8 mouse cellular contexts compared by ENCODE assay signal in genomic region chr6:120539781-120540231, GRCm38 (mm10). TPM values are rescaled to one million over a fixed set of nuclear protein-coding genes. Genes with fewer than 3 reads are reported as not detected.
DNase-seq lines count a peak whose midpoint lies in the region; ATAC-seq and TF ChIP-seq lines count a peak whose summit lies in the region.

No protein-coding gene starts in this region.

- ATAC-seq in heart, embryonic 13.5 days (ENCODE audit: extremely low read depth, insufficient number of reproducible peaks, low FRiP score, low TSS enrichment) = no peak
- no peak; the same call in 1 of the 2 replicates for ATAC-seq in kidney, embryonic 16.5 days (ENCODE audit: low FRiP score, low TSS enrichment)

- 36% methylated on average over 10 of the region's 10 CpGs for WGBS in heart, embryonic 13.5 days
- WGBS in kidney, embryonic 16.5 days = 29% methylated on average over 10 of the region's 10 CpGs

- TF ChIP-seq CTCF in E14TG2a.4 (conservative IDR thresholded peaks at IDR 0.05; ENCODE audit: low read length) = no peak

- peak overlapping the region; percentile 71; the same call in 1 of the 2 replicates for H3K4me2 ChIP-seq in heart, embryonic 13.5 days
- peak overlapping the region; percentile 51; the same call in 1 of the 2 replicates for H3K4me2 ChIP-seq in kidney, embryonic 16.5 days (replicated peaks; ENCODE audit: low read depth, low read length)

- H3K4me3 ChIP-seq in E14TG2a.4 (replicated peaks; ENCODE audit: low read length) = peak overlapping the region; percentile 73
- H3K4me3 ChIP-seq in brown adipose tissue, adult 24 weeks (ENCODE audit: insufficient read depth, low read depth, low read length) = 0 out of 2 replicates have a peak overlapping the region, but pooled peaks have one; percentile 4
- H3K4me3 ChIP-seq in heart, embryonic 13.5 days = no peak overlapping the region
- no peak overlapping the region for H3K4me3 ChIP-seq in kidney, embryonic 16.5 days (ENCODE audit: low read length)

- peak overlapping the region; percentile 75; the same call in 1 of the 2 replicates for H3K9ac ChIP-seq in heart, embryonic 13.5 days
- 0 out of 2 replicates have a peak overlapping the region, but pooled peaks have one; percentile 48 for H3K9ac ChIP-seq in kidney, embryonic 16.5 days (replicated peaks; ENCODE audit: low read length)

- H3K36me3 ChIP-seq in E14TG2a.4 (ENCODE audit: insufficient read depth, low read length) = no peaks in the 10 kb centered on the region
- H3K36me3 ChIP-seq in heart, embryonic 13.5 days = no peaks in the 10 kb centered on the region
- H3K36me3 ChIP-seq in kidney, embryonic 16.5 days (ENCODE audit: insufficient read depth, low read length) = no peaks in the 10 kb centered on the region

- H3K4me1 ChIP-seq in E14TG2a.4 (replicated peaks; ENCODE audit: low read depth, low read length) = peaks cover 20% of the 10 kb centered on the region
- H3K4me1 ChIP-seq in brown adipose tissue, adult 24 weeks (ENCODE audit: control insufficient read depth, insufficient read depth, insufficient read length, low read length) = peaks cover 13% of the 10 kb centered on the region
- peaks cover 11% of the 10 kb centered on the region for H3K4me1 ChIP-seq in heart, embryonic 13.5 days
- peaks cover 8% of the 10 kb centered on the region; the same call in 1 of the 2 replicates for H3K4me1 ChIP-seq in kidney, embryonic 16.5 days (ENCODE audit: insufficient read depth, low read length)

- H3K27me3 ChIP-seq in E14TG2a.4 (ENCODE audit: insufficient read depth, low read length) = 0 out of 2 replicates have a peak, but pooled peaks cover 2% of the 10 kb centered on the region
- H3K27me3 ChIP-seq in heart, embryonic 13.5 days (replicated peaks) = no peaks in the 10 kb centered on the region
- no peaks in the 10 kb centered on the region for H3K27me3 ChIP-seq in kidney, embryonic 16.5 days (ENCODE audit: insufficient read depth, low read length)

- DNase-seq in lung, postnatal 25 days (ENCODE audit: low spot score) = peak; percentile 39
- DNase-seq in embryo, embryonic 10 days (ENCODE audit: low spot score) = no peak
- DNase-seq in urinary bladder, postnatal 4 days (ENCODE audit: low spot score in 2 of 2) = no peak
- DNase-seq in MN1 (ENCODE audit: low spot score) = no peak

- H3K27ac ChIP-seq in brown adipose tissue, adult 24 weeks (replicated peaks; ENCODE audit: low read depth, low read length) = peak overlapping the region; percentile 97
- peak overlapping the region; percentile 55 for H3K27ac ChIP-seq in heart, embryonic 13.5 days (replicated peaks)
- no peak overlapping the region for H3K27ac ChIP-seq in kidney, embryonic 16.5 days (ENCODE audit: low read length)

- H3K9me3 ChIP-seq in E14TG2a.4 (ENCODE audit: low read length) = peaks cover 6% of the 10 kb centered on the region
- peaks cover 4% of the 10 kb centered on the region; the same call in 1 of the 2 replicates for H3K9me3 ChIP-seq in heart, embryonic 13.5 days
- H3K9me3 ChIP-seq in kidney, embryonic 16.5 days (ENCODE audit: low read length) = no peaks in the 10 kb centered on the region

RNA-seq across cellular contexts. Expression of gene Hdhd5, which starts 8.7 kb away (rescaled TPM):
- 10.5 and 11.9 TPM in 2 replicates for polyA plus RNA-seq in brown adipose tissue, adult 24 weeks (2012; ENCODE audit: insufficient read depth, insufficient read length, missing spikeins)
- polyA plus RNA-seq in heart, embryonic 13.5 days (2015; fragmentation: Nextera tagmentation; extraction: Ambion mirVana) = 13.3 and 14.1 TPM in 2 replicates
- 22.1 and 23.6 TPM in 2 replicates for polyA plus RNA-seq in kidney, embryonic 16.5 days (2015; fragmentation: Nextera tagmentation; extraction: Ambion mirVana)

RNA-seq across cellular contexts. Expression of gene Tmem121b, which starts 46.2 kb away (rescaled TPM):
- not detected in 2 replicates for polyA plus RNA-seq in brown adipose tissue, adult 24 weeks (2012; ENCODE audit: insufficient read depth, insufficient read length, missing spikeins)
- polyA plus RNA-seq in heart, embryonic 13.5 days (2015; fragmentation: Nextera tagmentation; extraction: Ambion mirVana) = 0.05 and 0.07 TPM in 2 replicates
- polyA plus RNA-seq in kidney, embryonic 16.5 days (2015; fragmentation: Nextera tagmentation; extraction: Ambion mirVana) = 0.04 TPM in 2 replicates

Comparison
In these comparisons a context has a peak if more than half of its experiments do, and no peak if none do; other contexts are left out.
1. H3K4me3 ChIP-seq: peak in E14TG2a.4 (single experiment) and brown adipose tissue, adult 24 weeks (single experiment); none in heart, embryonic 13.5 days (single experiment) and kidney, embryonic 16.5 days (single experiment).